Mouse (Mus musculus) spleen, adult 2 months (tissue): ENCODE measurements around the gene Fzd7. TPM values are rescaled to one million over a fixed set of nuclear protein-coding genes. Genes with fewer than 3 reads are reported as not detected.

ENCODE experiments used
- DNase-seq, 2 experiments: peaks; one replicate each; pipeline versions ENCODE4 v3.0.0 to v3.0.0-alpha.2; 2012 to 2021; ENCODE audit warnings: low spot score in 2 of 2, low read depth in 1 of 2
- H3K27ac ChIP-seq: fragments of 200-500 bp; 2 replicates; pipeline ENCODE4 v1.5.1; 2012; ENCODE audit warnings: low read length, inconsistent platforms; ENCODE audit not compliant: insufficient read depth
- H3K27me3 ChIP-seq: fragments of 200-500 bp; 2 replicates; pipeline ENCODE4 v1.6.1; 2012; ENCODE audit warnings: mild to moderate bottlenecking, moderate library complexity, low read length, inconsistent platforms; ENCODE audit not compliant: control insufficient read depth, insufficient read depth
- H3K36me3 ChIP-seq: fragments of 200-500 bp; 2 replicates; pipeline ENCODE4 v1.6.1; 2012; ENCODE audit warnings: mild to moderate bottlenecking, low read length, inconsistent platforms; ENCODE audit not compliant: control insufficient read depth, insufficient read depth
- H3K4me1 ChIP-seq: fragments of 200-500 bp; 2 replicates; pipeline ENCODE4 v1.6.1; 2011; ENCODE audit warnings: inconsistent platforms; ENCODE audit not compliant: control insufficient read depth, insufficient read depth, insufficient read length
- H3K4me3 ChIP-seq: fragments of 200-500 bp; 2 replicates; pipeline ENCODE4 v1.5.1; 2011; ENCODE audit warnings: mild to moderate bottlenecking, inconsistent platforms; ENCODE audit not compliant: insufficient read depth, insufficient read length; ENCODE audit errors: extremely low read depth
- CTCF ChIP-seq: fragments of 200-500 bp; IDR thresholded peaks from 2 replicates; pipeline ENCODE4 v1.5.1; 2011; ENCODE audit warnings: mild to moderate bottlenecking, inconsistent platforms; ENCODE audit not compliant: insufficient read depth, insufficient read length, insufficient replicate concordance; ENCODE audit errors: extremely low read depth
- POLR2A ChIP-seq: fragments of 200-500 bp; IDR thresholded peaks from 2 replicates; pipeline ENCODE4 v1.6.1; 2011; ENCODE audit warnings: low read depth, low read length, inconsistent platforms
- WGBS: fragments of 180-500 bp; shearing (Covaris S2); methylation state at CpG from one replicate; pipeline ENCODE4 v1.1.7; 2018; 5-methylcytosine and 5-hydroxymethylcytosine counted together
- polyA plus RNA-seq: library from polyadenylated mRNA; depleted of rRNA; stranded (reverse); fragments of >200 nt; gene quantifications from 2 replicates; pipeline ENCODE4 v1.2.3, GENCODE M21; 2012; rRNA removed

The Fzd7 gene
- polyA plus RNA-seq, 1 experiment = 4.5 TPM

DNA sequence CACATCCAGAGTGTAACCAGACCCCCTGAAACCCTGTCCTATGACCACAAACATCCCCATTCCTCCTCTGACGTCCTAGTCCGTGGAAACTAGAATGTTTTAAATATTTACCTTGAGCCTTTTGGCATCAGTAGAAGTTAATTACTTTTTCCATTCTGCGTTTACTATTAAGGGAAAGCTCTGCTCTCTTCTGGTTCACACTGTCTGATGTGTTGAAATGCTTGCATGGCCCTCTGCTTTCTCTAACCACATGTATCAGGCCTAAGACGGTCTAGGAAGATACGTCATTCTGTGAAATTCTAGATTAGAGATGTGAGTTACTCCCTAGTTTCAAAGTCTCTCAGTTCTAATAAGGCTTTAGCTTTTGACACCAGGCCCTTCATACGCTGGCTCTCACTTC lies 45.0 kb downstream of the Fzd7 start:
- H3K4me3 ChIP-seq = no peak overlapping the region
- no peak for TF ChIP-seq POLR2A
- no peak for TF ChIP-seq CTCF
- H3K27ac ChIP-seq = no peak overlapping the region
- no peaks in the 10 kb centered on the region for H3K4me1 ChIP-seq
- 94% methylated on average over 6 of the region's 6 CpGs for WGBS
- no peaks in the 10 kb centered on the region for H3K36me3 ChIP-seq
- no peak for DNase-seq
- no peaks in the 10 kb centered on the region for H3K27me3 ChIP-seq

DNA sequence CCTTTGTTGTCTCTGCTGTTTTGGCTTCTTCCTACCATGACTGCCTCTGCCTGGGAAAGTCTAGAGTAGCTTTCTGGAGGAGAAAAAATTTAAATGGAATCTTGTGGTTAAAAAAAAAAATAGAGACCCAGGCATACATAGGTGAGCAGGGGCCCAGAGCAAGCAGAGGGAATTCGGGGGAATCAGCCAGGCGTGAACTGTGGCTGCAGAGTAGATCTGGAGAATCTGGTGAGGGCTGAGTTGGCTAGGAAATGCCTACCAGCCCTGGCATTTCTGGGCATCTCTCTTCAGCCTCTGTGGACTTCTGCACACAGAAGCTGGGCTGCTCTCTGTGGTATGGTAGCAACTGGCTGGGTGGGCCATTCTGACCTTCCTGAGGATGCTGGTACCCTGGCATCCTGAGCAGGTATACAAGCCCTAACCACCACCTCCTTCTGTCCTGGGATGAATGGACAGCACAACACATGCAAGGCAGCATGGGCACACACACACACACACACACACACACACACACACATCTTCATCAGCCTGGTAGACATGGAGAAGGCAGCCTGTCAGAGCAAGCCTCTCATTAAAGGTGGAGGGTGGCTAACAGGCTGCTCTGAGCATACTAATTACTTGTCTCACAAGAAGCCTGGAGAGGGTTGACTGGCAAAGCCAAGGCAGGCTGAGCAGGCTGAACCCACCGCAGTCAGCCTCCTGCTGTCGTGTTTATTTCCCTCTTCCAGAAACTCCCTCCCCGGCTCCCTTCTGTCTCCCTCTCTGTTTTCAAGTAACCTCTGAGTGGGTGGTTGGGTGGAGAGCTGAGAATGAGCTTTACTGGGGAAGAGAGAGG lies 53.0 kb downstream of the Fzd7 start:
- 69% methylated on average over 5 of the region's 5 CpGs for WGBS
- Histone ChIP-seq H3K27ac (no peak overlapping the region), H3K27me3 (no peaks in the 10 kb centered on the region), H3K4me3 (no peak overlapping the region), H3K4me1 (no peaks in the 10 kb centered on the region), H3K36me3 (no peaks in the 10 kb centered on the region)
- TF ChIP-seq CTCF = no peak
- no peak for TF ChIP-seq POLR2A
- DNase-seq = no peak

Other genes starting within 250 kb of the Fzd7 start
- 2.8 and 3.0 TPM in 2 replicates for gene Als2, start 245.2 kb upstream of the Fzd7 start, polyA plus RNA-seq
- gene Cdk15, start 225.5 kb upstream of the Fzd7 start, polyA plus RNA-seq = 0.05 TPM in 1 of 2 replicates, not detected in the other
- gene Gm973, start 33.8 kb downstream of the Fzd7 start, polyA plus RNA-seq = not detected in 2 replicates
- 5.4 and 7.2 TPM in 2 replicates for gene Sumo1, start 188.4 kb downstream of the Fzd7 start, polyA plus RNA-seq
- gene Nop58, start 202.5 kb downstream of the Fzd7 start, polyA plus RNA-seq = 16.0 and 23.9 TPM in 2 replicates